Mouse (Mus musculus): ENCODE results near the gene Card14. TPM values are rescaled to one million over a fixed set of nuclear protein-coding genes. Genes with fewer than 3 reads are reported as not detected.
"Not testable (repeated sequence)": the region's sequence is repeated elsewhere in the genome, so short reads cannot be mapped to it uniquely, and the experiment has no call there.

Gene Card14
- polyA plus RNA-seq, 1 experiment from 2014 or later, result 0.35 TPM

DNA sequence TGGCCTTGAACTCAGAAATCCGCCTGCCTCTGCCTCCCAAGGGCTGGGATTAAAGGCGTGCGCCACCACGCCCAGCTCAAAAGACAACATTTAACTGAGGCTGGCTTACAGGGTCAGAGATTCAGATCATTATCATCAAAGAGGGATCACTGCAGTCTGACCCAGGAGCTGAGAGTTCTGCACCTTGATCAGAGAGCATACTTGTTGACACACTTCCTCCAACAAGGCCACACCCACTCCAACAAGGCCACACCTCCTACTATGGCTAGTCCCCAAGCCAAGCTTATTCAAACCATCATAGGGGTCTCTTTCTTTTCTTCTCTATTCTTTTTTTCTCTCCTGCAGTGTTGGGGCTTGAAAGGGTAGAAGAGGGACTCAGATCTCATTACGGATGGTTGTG lies 78.7 kb downstream of the Card14 start:
- 94% methylated on average over 5 of the region's 5 CpGs for WGBS
- Histone ChIP-seq H3K4me2 (ENCODE audit: low read depth, low read length) (no peak overlapping the region), H3K4me1 (ENCODE audit: control insufficient read depth, insufficient read depth, low read length) (peaks cover 25% of the 10 kb centered on the region), H3K9me3 (replicated peaks; ENCODE audit: control insufficient read depth, low read length) (no peaks in the 10 kb centered on the region), H3K9ac (ENCODE audit: low read length) (no peak overlapping the region), H3K36me3 (ENCODE audit: control insufficient read depth, insufficient read depth) (no peaks in the 10 kb centered on the region), H3K27ac (ENCODE audit: low read length) (no peak overlapping the region), H3K4me3 (ENCODE audit: low read length) (no peak overlapping the region), H3K27me3 (ENCODE audit: control insufficient read depth, insufficient read depth, low read length) (no peaks in the 10 kb centered on the region)
- no peak for ATAC-seq (replicated peaks; ENCODE audit: extremely low read depth, insufficient read depth, low FRiP score)

GRCm38 (mm10) chr11:119387273-119387672 lies 79.7 kb downstream of the Card14 start:
- 11% methylated on average over 3 of the region's 3 CpGs for WGBS
- Histone ChIP-seq H3K27ac (ENCODE audit: low read length) (peak overlapping the region; percentile 73; the same call in 1 of the 2 replicates), H3K4me1 (ENCODE audit: control insufficient read depth, insufficient read depth, low read length) (peaks cover 35% of the 10 kb centered on the region), H3K9ac (ENCODE audit: low read length) (peak overlapping the region; percentile 49; the same call in 1 of the 2 replicates)
- not testable (repeated sequence) for ATAC-seq (replicated peaks; ENCODE audit: extremely low read depth, insufficient read depth, low FRiP score); H3K4me2 ChIP-seq (ENCODE audit: low read depth, low read length); H3K4me3 ChIP-seq (ENCODE audit: low read length); H3K36me3 ChIP-seq (ENCODE audit: control insufficient read depth, insufficient read depth); H3K27me3 ChIP-seq (ENCODE audit: control insufficient read depth, insufficient read depth, low read length); H3K9me3 ChIP-seq (replicated peaks; ENCODE audit: control insufficient read depth, low read length)

GRCm38 (mm10) chr11:119389851-119390270 lies 82.3 kb downstream of the Card14 start:
- WGBS, result under 1% methylated on average over 35 of the region's 35 CpGs
- peak overlapping the region; percentile 98 for H3K27ac ChIP-seq (ENCODE audit: low read length)
- peak overlapping the region; percentile 89 for H3K4me2 ChIP-seq (ENCODE audit: low read depth, low read length)
- H3K9me3 ChIP-seq (replicated peaks; ENCODE audit: control insufficient read depth, low read length), result no peaks in the 10 kb centered on the region
- H3K9ac ChIP-seq (ENCODE audit: low read length), result peak overlapping the region; percentile 88
- H3K4me3 ChIP-seq (ENCODE audit: low read length), result peak overlapping the region; percentile 77
- no peaks in the 10 kb centered on the region for H3K36me3 ChIP-seq (ENCODE audit: control insufficient read depth, insufficient read depth)
- no peaks in the 10 kb centered on the region for H3K27me3 ChIP-seq (ENCODE audit: control insufficient read depth, insufficient read depth, low read length)
- peaks cover 42% of the 10 kb centered on the region for H3K4me1 ChIP-seq (ENCODE audit: control insufficient read depth, insufficient read depth, low read length)
- ATAC-seq (replicated peaks; ENCODE audit: extremely low read depth, insufficient read depth, low FRiP score), result peak; percentile 66

GRCm38 (mm10) chr11:119390271-119391231 lies 83.0 kb downstream of the Card14 start:
- WGBS, result 2% methylated on average over 53 of the region's 53 CpGs
- peak overlapping the region; percentile 77 for H3K4me3 ChIP-seq (ENCODE audit: low read length)
- peak overlapping the region; percentile 98 for H3K27ac ChIP-seq (ENCODE audit: low read length)
- H3K4me2 ChIP-seq (ENCODE audit: low read depth, low read length), result peak overlapping the region; percentile 89
- peak; percentile 56 for ATAC-seq (replicated peaks; ENCODE audit: extremely low read depth, insufficient read depth, low FRiP score)
- no peaks in the 10 kb centered on the region for H3K36me3 ChIP-seq (ENCODE audit: control insufficient read depth, insufficient read depth)
- no peaks in the 10 kb centered on the region for H3K27me3 ChIP-seq (ENCODE audit: control insufficient read depth, insufficient read depth, low read length)
- no peaks in the 10 kb centered on the region for H3K9me3 ChIP-seq (replicated peaks; ENCODE audit: control insufficient read depth, low read length)
- H3K9ac ChIP-seq (ENCODE audit: low read length), result peak overlapping the region; percentile 88
- H3K4me1 ChIP-seq (ENCODE audit: control insufficient read depth, insufficient read depth, low read length), result peaks cover 39% of the 10 kb centered on the region

DNA sequence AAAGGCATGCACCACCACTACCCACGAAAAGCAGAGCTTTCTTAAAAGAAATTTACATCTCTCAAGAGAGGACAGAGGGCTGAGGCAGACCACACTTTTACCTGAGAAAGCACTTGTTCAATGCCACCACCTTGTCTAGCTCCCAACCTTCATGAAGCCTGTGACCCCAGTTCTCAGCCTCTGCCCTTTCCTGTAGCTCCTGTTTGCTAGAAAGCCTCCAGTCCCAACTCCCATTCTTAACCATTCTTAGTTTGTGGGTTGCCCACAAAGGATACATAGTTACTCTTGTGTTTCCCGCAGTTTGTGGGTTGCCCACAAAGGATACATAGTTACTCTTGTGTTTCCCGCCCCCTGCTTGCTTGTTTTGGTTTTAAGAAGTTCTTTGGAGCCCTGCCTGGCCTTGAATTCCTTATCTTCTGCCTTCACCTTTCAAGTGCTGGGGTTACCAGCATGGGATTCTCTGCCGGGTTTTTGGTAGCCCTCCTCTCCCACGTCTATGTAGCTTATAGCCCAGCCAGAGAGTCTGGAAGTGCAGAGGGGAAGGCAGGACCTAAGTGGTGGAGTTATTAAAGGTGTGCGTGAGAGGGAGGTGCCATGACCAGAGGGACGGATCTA lies 83.9 kb downstream of the Card14 start:
- no peaks in the 10 kb centered on the region for H3K27me3 ChIP-seq (ENCODE audit: control insufficient read depth, insufficient read depth, low read length)
- no peaks in the 10 kb centered on the region for H3K36me3 ChIP-seq (ENCODE audit: control insufficient read depth, insufficient read depth)
- H3K4me3 ChIP-seq (ENCODE audit: low read length), result peak overlapping the region; percentile 77
- H3K9ac ChIP-seq (ENCODE audit: low read length), result 0 out of 2 replicates have a peak overlapping the region, but pooled peaks have one; percentile 32
- peaks cover 39% of the 10 kb centered on the region for H3K4me1 ChIP-seq (ENCODE audit: control insufficient read depth, insufficient read depth, low read length)
- H3K4me2 ChIP-seq (ENCODE audit: low read depth, low read length), result peak overlapping the region; percentile 89
- WGBS, result 32% methylated on average over 7 of the region's 7 CpGs
- H3K27ac ChIP-seq (ENCODE audit: low read length), result peak overlapping the region; percentile 98
- H3K9me3 ChIP-seq (replicated peaks; ENCODE audit: control insufficient read depth, low read length), result no peaks in the 10 kb centered on the region
- no peak for ATAC-seq (replicated peaks; ENCODE audit: extremely low read depth, insufficient read depth, low FRiP score)

GRCm38 (mm10) chr11:119392001-119392614 lies 84.5 kb downstream of the Card14 start:
- ATAC-seq (replicated peaks; ENCODE audit: extremely low read depth, insufficient read depth, low FRiP score), result peak; percentile 11; the same call in 1 of the 2 replicates
- H3K4me2 ChIP-seq (ENCODE audit: low read depth, low read length), result peak overlapping the region; percentile 72
- no peaks in the 10 kb centered on the region for H3K36me3 ChIP-seq (ENCODE audit: control insufficient read depth, insufficient read depth)
- peaks cover 35% of the 10 kb centered on the region for H3K4me1 ChIP-seq (ENCODE audit: control insufficient read depth, insufficient read depth, low read length)
- peak overlapping the region; percentile 67 for H3K4me3 ChIP-seq (ENCODE audit: low read length)
- WGBS, result 8% methylated on average over 12 of the region's 12 CpGs
- H3K9me3 ChIP-seq (replicated peaks; ENCODE audit: control insufficient read depth, low read length), result no peaks in the 10 kb centered on the region
- no peaks in the 10 kb centered on the region for H3K27me3 ChIP-seq (ENCODE audit: control insufficient read depth, insufficient read depth, low read length)
- peak overlapping the region; percentile 83 for H3K9ac ChIP-seq (ENCODE audit: low read length)
- H3K27ac ChIP-seq (ENCODE audit: low read length), result peak overlapping the region; percentile 98

DNA sequence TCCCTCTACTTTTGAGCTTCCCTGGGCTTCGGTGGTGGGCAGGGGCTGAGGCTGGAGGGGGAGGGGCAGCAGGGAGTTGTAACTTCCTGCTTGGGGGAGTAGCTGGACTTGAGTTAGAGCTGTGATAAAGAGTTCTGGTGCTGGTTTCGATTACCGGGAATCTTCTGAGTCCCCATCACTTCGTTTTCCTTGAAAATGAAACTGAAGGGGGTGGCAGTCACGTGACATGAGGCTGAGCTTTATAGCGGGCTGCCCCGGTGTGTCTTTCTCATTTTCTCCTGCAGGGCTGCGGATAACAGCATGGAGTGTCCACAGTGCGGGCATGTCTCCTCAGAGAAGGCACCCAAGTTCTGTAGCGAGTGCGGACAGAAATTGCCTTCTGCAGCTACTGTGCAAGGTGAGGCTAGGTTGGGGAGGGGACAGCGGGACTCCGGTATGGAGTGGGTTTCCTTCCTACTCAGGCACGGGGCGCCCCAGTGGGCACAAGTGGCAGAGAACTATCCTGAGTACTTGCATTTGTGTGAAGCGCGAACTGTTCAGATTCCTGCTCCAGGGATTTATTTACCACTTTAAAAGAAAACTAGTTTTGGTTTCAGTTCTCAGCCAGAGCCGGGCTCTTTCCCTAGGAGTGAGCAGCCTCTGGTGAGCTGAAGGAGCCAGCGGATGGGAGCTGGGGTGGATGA lies 85.4 kb downstream of the Card14 start, which contains the start of gene Rnf213:
Rnf213 (plus strand) TSS at position 301 of the 683 bp plus-strand sequence.
- ATAC-seq (replicated peaks; ENCODE audit: extremely low read depth, insufficient read depth, low FRiP score), result 0 out of 2 replicates have a peak, but pooled peaks have one; percentile 21
- Histone ChIP-seq H3K4me1 (ENCODE audit: control insufficient read depth, insufficient read depth, low read length) (peaks cover 31% of the 10 kb centered on the region), H3K27ac (ENCODE audit: low read length) (peak within 1 kb of the TSS; percentile 98), H3K27me3 (ENCODE audit: control insufficient read depth, insufficient read depth, low read length) (no peaks in the 10 kb centered on the region), H3K4me2 (ENCODE audit: low read depth, low read length) (peak within 1 kb of the TSS; percentile 72), H3K9me3 (replicated peaks; ENCODE audit: control insufficient read depth, low read length) (no peaks in the 10 kb centered on the region), H3K4me3 (ENCODE audit: low read length) (peak within 1 kb of the TSS; percentile 67), H3K9ac (ENCODE audit: low read length) (peak within 1 kb of the TSS; percentile 83), H3K36me3 (ENCODE audit: control insufficient read depth, insufficient read depth) (no peaks in the 10 kb centered on the region)
- 1% methylated on average over 19 of the region's 19 CpGs for WGBS

- H3K27me3 ChIP-seq (ENCODE audit: control insufficient read depth, insufficient read depth, low read length), result no peaks in the 10 kb centered on the region
These were observed 85.9 kb downstream of the Card14 start for GRCm38 (mm10) chr11:119393483-119393804.

More at GRCm38 (mm10) chr11:119393483-119393804, 85.9 kb downstream of the Card14 start:
- Histone ChIP-seq H3K4me2 (ENCODE audit: low read depth, low read length) (peak overlapping the region; percentile 72), H3K27ac (ENCODE audit: low read length) (peak overlapping the region; percentile 98), H3K36me3 (ENCODE audit: control insufficient read depth, insufficient read depth) (no peaks in the 10 kb centered on the region), H3K4me3 (ENCODE audit: low read length) (peak overlapping the region; percentile 67), H3K4me1 (ENCODE audit: control insufficient read depth, insufficient read depth, low read length) (peaks cover 30% of the 10 kb centered on the region), H3K9me3 (replicated peaks; ENCODE audit: control insufficient read depth, low read length) (no peaks in the 10 kb centered on the region), H3K9ac (ENCODE audit: low read length) (peak overlapping the region; percentile 83)
- no peak for ATAC-seq (replicated peaks; ENCODE audit: extremely low read depth, insufficient read depth, low FRiP score)
- 24% methylated on average over 7 of the region's 7 CpGs for WGBS
